Mouse (Mus musculus) heart, postnatal 0 days (tissue): ENCODE results near the gene Zbp1.

ENCODE experiments used
- CTCF ChIP-seq: IDR thresholded peaks from 2 replicates; pipeline ENCODE4 v1.5.1; 2016; ENCODE audit warnings: antibody characterized with exemption, control low read depth, low read depth
- EP300 ChIP-seq: IDR thresholded peaks from 2 replicates; pipeline ENCODE4 v1.6.1; 2016; ENCODE audit warnings: antibody characterized with exemption, low read depth

GRCm38 (mm10) chr2:173229578-173230224 is 11.0 kb upstream of the Zbp1 start:
- TF ChIP-seq CTCF (peak; percentile 96), EP300 (no peak)
